Mouse (Mus musculus) CH12.LX (cell line): ENCODE results near the gene Mgat5. TPM values are rescaled to one million over a fixed set of nuclear protein-coding genes. Genes with fewer than 3 reads are reported as not detected.

ENCODE experiments used
- DNase-seq: peaks from one replicate; pipeline ENCODE4 v3.0.0-alpha.2; 2013; ENCODE audit errors: extremely low read depth
- H3K27ac ChIP-seq: 2 replicates; pipeline ENCODE4 v1.5.1; 2012; ENCODE audit warnings: low read depth, mild to moderate bottlenecking, control low read depth, moderate library complexity; ENCODE audit not compliant: insufficient read depth
- H3K27me3 ChIP-seq: replicated peaks from 2 replicates; pipeline ENCODE3; 2012; ENCODE audit warnings: inconsistent platforms
- H3K36me3 ChIP-seq, 2 experiments: replicated peaks in 1 of 2; 2 replicates each; pipeline versions ENCODE3 to v1.6.1; 2012; ENCODE audit warnings: inconsistent platforms in 1 of 2, low read length in 1 of 2, mild to moderate bottlenecking in 1 of 2, mixed read lengths in 1 of 2, moderate library complexity in 1 of 2; ENCODE audit not compliant: control insufficient read depth in 1 of 2, insufficient read depth in 1 of 2
- H3K4me1 ChIP-seq, 2 experiments: 2 replicates each; pipeline ENCODE4 v1.6.1; 2012; ENCODE audit warnings: inconsistent platforms in 1 of 2, moderate library complexity in 1 of 2; ENCODE audit not compliant: insufficient read depth in 2 of 2, control insufficient read depth in 1 of 2
- H3K4me2 ChIP-seq: 2 replicates; pipeline ENCODE4 v1.6.1; 2012; ENCODE audit warnings: low read depth, mild to moderate bottlenecking, control low read depth; ENCODE audit not compliant: poor library complexity, insufficient read depth, severe bottlenecking
- H3K4me3 ChIP-seq, 3 experiments: fragments of 150-350 bp in 1 of 3; sonication (generic) in 1 of 3; replicated peaks in 1 of 3; 2 replicates each; pipeline versions ENCODE3 to v1.5.1; 2011 to 2012; ENCODE audit warnings: low read depth in 2 of 3, low read length in 2 of 3, mild to moderate bottlenecking in 2 of 3, moderate library complexity in 2 of 3, control low read depth in 1 of 3, improper control_type of control experiment in 1 of 3, inconsistent platforms in 1 of 3, mixed read lengths in 1 of 3; ENCODE audit not compliant: poor library complexity in 1 of 3
- H3K79me2 ChIP-seq: replicated peaks from 2 replicates; pipeline ENCODE4 v1.6.1; 2012; ENCODE audit warnings: mild to moderate bottlenecking, moderate library complexity; ENCODE audit not compliant: control insufficient read depth, poor library complexity, insufficient read depth, severe bottlenecking; ENCODE audit errors: extremely low read depth
- H3K9ac ChIP-seq: 2 replicates; pipeline ENCODE4 v1.6.1; 2012; ENCODE audit warnings: low read depth, mild to moderate bottlenecking, control low read depth, moderate library complexity; ENCODE audit not compliant: insufficient read depth
- H3K9me3 ChIP-seq: replicated peaks from 2 replicates; pipeline ENCODE3; 2012; ENCODE audit warnings: low read length, inconsistent platforms, mixed read lengths
- BHLHE40 ChIP-seq: IDR thresholded peaks from 2 replicates; pipeline ENCODE4 v1.6.1; 2011; ENCODE audit warnings: mild to moderate bottlenecking, low read depth, low read length, improper control_type of control experiment
- CHD1 ChIP-seq: IDR thresholded peaks from 2 replicates; pipeline ENCODE4 v1.6.1; 2012; ENCODE audit warnings: low read depth, low read length, improper control_type of control experiment, inconsistent platforms
- CHD2 ChIP-seq: IDR thresholded peaks from 2 replicates; pipeline ENCODE4 v1.6.1; 2011; ENCODE audit warnings: low read length, improper control_type of control experiment
- E2F4 ChIP-seq: IDR thresholded peaks from 2 replicates; pipeline ENCODE4 v1.6.1; 2011; ENCODE audit warnings: low read depth, low read length, improper control_type of control experiment; ENCODE audit not compliant: insufficient replicate concordance
- ELF1 ChIP-seq: IDR thresholded peaks from 2 replicates; pipeline ENCODE4 v1.6.1; 2014; ENCODE audit warnings: low read depth, mild to moderate bottlenecking, inconsistent platforms, low read length, improper control_type of control experiment
- EP300 ChIP-seq: IDR thresholded peaks from 2 replicates; pipeline ENCODE4 v1.6.1; 2011; ENCODE audit warnings: low read length, improper control_type of control experiment
- HCFC1 ChIP-seq: IDR thresholded peaks from 2 replicates; pipeline ENCODE4 v1.6.1; 2012; ENCODE audit warnings: low read depth, mild to moderate bottlenecking, inconsistent platforms, low read length, improper control_type of control experiment
- IRF4 ChIP-seq: IDR thresholded peaks from 2 replicates; pipeline ENCODE4 v1.6.1; 2014; ENCODE audit warnings: low read depth, mild to moderate bottlenecking, inconsistent platforms, low read length, improper control_type of control experiment
- JUN ChIP-seq: IDR thresholded peaks from 2 replicates; pipeline ENCODE4 v1.6.1; 2011; ENCODE audit warnings: low read depth, mild to moderate bottlenecking, low read length, improper control_type of control experiment, moderate library complexity; ENCODE audit not compliant: insufficient read depth
- MAFK ChIP-seq: IDR thresholded peaks from 2 replicates; pipeline ENCODE4 v1.6.1; 2011; ENCODE audit warnings: low read length, improper control_type of control experiment; ENCODE audit not compliant: insufficient replicate concordance
- MAX ChIP-seq: IDR thresholded peaks from 2 replicates; pipeline ENCODE4 v1.6.1; 2011; ENCODE audit warnings: low read length, improper control_type of control experiment
- MAZ ChIP-seq: IDR thresholded peaks from 2 replicates; pipeline ENCODE4 v1.6.1; 2012; ENCODE audit warnings: low read depth, mild to moderate bottlenecking, inconsistent platforms, low read length, improper control_type of control experiment, moderate library complexity
- MXI1 ChIP-seq: IDR thresholded peaks from 2 replicates; pipeline ENCODE4 v1.6.1; 2011; ENCODE audit warnings: mild to moderate bottlenecking, low read depth, low read length, improper control_type of control experiment
- MYC ChIP-seq: IDR thresholded peaks from 2 replicates; pipeline ENCODE4 v1.6.1; 2011; ENCODE audit warnings: low read depth, mild to moderate bottlenecking, improper control_type of control experiment, low read length
- PAX5 ChIP-seq: IDR thresholded peaks from 2 replicates; pipeline ENCODE4 v1.6.1; 2012; ENCODE audit warnings: low read length, inconsistent platforms, mixed read lengths
- POLR2A ChIP-seq: IDR thresholded peaks from 2 replicates; pipeline ENCODE4 v1.6.1; 2011; ENCODE audit warnings: low read depth, mild to moderate bottlenecking, improper control_type of control experiment, low read length
- POLR2AphosphoS2 ChIP-seq: IDR thresholded peaks from 2 replicates; pipeline ENCODE4 v1.6.1; 2011; ENCODE audit warnings: low read depth, low read length, improper control_type of control experiment
- RAD21 ChIP-seq: IDR thresholded peaks from 2 replicates; pipeline ENCODE4 v1.6.1; 2011; ENCODE audit warnings: low read depth, mild to moderate bottlenecking, low read length, improper control_type of control experiment, moderate library complexity
- RCOR1 ChIP-seq: conservative IDR thresholded peaks from 2 replicates; pipeline ENCODE4 v1.6.1; 2012; ENCODE audit warnings: low read depth, mild to moderate bottlenecking, inconsistent platforms, low read length, improper control_type of control experiment
- SIN3A ChIP-seq: IDR thresholded peaks from 2 replicates; pipeline ENCODE4 v1.6.1; 2012; ENCODE audit warnings: low read length, improper control_type of control experiment, inconsistent platforms
- SMC3 ChIP-seq: IDR thresholded peaks from 2 replicates; pipeline ENCODE4 v1.6.1; 2011; ENCODE audit warnings: low read depth, low read length, improper control_type of control experiment
- TBP ChIP-seq: conservative IDR thresholded peaks from 2 replicates; pipeline ENCODE4 v1.6.1; 2011; ENCODE audit warnings: low read depth, low read length, improper control_type of control experiment
- UBTF ChIP-seq: IDR thresholded peaks from 2 replicates; pipeline ENCODE4 v1.6.1; 2012; ENCODE audit warnings: low read depth, mild to moderate bottlenecking, inconsistent platforms, low read length, improper control_type of control experiment, moderate library complexity
- USF2 ChIP-seq: conservative IDR thresholded peaks from 2 replicates; pipeline ENCODE4 v1.6.1; 2011; ENCODE audit warnings: low read depth, low read length, improper control_type of control experiment
- ZC3H11A ChIP-seq: IDR thresholded peaks from 2 replicates; pipeline ENCODE4 v1.6.1; 2012; ENCODE audit warnings: low read depth, mild to moderate bottlenecking, inconsistent platforms, low read length, improper control_type of control experiment
- ZKSCAN1 ChIP-seq: IDR thresholded peaks from 2 replicates; pipeline ENCODE4 v1.6.1; 2012; ENCODE audit warnings: low read depth, inconsistent platforms, low read length, improper control_type of control experiment, borderline replicate concordance
- ZNF384 ChIP-seq: IDR thresholded peaks from 2 replicates; pipeline ENCODE4 v1.6.1; 2012; ENCODE audit warnings: low read depth, low read length, improper control_type of control experiment, inconsistent platforms
- dilution Hi-C: fragments of 300-500 bp; cut with MboI; formaldehyde crosslinking; loops from 2 replicates; pipeline ENCODE4 v1.14.3; 2020; ENCODE audit warnings: low sequenced_read_pairs; ENCODE audit not compliant: extremely low pct_unique_long_range_greater_than_20kb, extremely low pct_ligation_motif_present
- in situ Hi-C: fragments of 300-500 bp; cut with MboI; formaldehyde crosslinking; loops from 3 replicates; pipeline ENCODE4 v1.14.3; 2019; ENCODE audit warnings: low sequenced_read_pairs, low pct_ligation_motif_present, low pct_unique_long_range_greater_than_20kb, mixed read lengths
- polyA plus RNA-seq: library from polyadenylated mRNA; unstranded; fragments of >175 nt; gene quantifications from 2 replicates; pipeline ENCODE4 v1.2.1, GENCODE M21; 2012; ENCODE audit warnings: low read depth; ENCODE audit not compliant: insufficient read length
- total RNA-seq, 2 experiments: library from RNA; depleted of rRNA; stranded (reverse); fragments of 300-350 nt in 1 of 2; fragments of >200 nt in 1 of 2; gene quantifications; 2 replicates each; pipeline ENCODE4 v1.2.3; 2012 to 2014

Mgat5 gene
- total and polyA plus RNA-seq, 3 experiments, result 5.9 to 8.8 (median 6.6) TPM

- TF ChIP-seq MAZ, result no peak
These were observed 25.7 kb downstream of the Mgat5 start (continued) for GRCm38 (mm10) chr1:127230468-127230867.

DNA sequence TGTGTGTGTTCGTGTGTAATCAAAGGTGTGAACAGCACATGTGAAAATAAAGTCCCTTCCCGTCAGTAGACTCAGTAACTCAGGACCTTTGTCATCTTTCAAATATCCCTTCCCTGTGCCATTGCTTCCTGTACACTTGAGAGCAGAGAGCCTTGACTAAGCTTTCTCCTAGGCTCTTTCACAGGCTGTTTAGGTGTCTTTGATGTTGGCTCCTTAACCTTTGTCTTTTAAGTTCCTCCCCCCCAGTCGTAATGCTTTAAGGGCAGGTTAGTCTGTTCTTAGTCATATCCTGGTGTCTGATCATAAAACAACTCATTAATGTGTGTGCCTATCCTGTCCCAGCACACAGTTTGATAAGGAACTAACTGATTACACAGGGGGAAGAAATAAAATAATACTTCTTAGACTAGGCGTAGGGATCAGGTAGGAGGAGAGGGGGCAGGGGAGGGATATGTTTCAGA lies 28.4 kb downstream of the Mgat5 start:
- dilution Hi-C loops, result no loop called here
- DNase-seq, result no peak

DNA sequence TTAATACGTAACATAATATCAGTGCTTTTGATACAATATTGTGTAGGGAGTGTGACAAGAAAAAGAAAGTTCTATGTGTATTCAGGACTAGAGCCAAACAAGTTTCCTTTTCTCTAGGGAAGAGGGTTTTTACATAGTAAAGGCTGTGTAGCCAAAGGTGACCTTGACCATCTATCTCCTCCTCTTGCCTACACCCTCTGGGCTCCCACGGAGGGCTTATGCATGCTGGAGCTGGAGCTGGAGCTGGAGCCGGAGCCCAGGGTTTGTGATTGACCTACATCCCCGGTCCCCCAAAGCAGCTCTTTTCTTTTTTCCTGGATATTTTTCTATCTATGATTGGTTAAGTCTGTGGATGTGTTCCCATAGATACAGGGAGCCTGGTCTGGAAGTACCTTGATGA lies 30.3 kb downstream of the Mgat5 start:
- Histone ChIP-seq H3K9ac (no peak overlapping the region), H3K4me1 (peaks cover 9 to 57% of the 10 kb centered on the region in 2 experiments; a peak in 3 of 4 replicates), H3K27ac (no peak overlapping the region), H3K27me3 (no peaks in the 10 kb centered on the region), H3K4me2 (no peak overlapping the region), H3K79me2 (no peaks in the 10 kb centered on the region), H3K9me3 (peaks cover 2% of the 10 kb centered on the region), H3K36me3 (peaks cover 0 to 7% of the 10 kb centered on the region in 2 experiments), H3K4me3 (no peak overlapping the region)
- TF ChIP-seq MYC (no peak), HCFC1 (no peak), JUN (no peak), BHLHE40 (no peak), POLR2A (no peak), MXI1 (no peak), ZKSCAN1 (no peak), RCOR1 (no peak), MAX (no peak), CHD1 (no peak), MAZ (no peak), POLR2AphosphoS2 (no peak), MAFK (no peak), USF2 (no peak), SIN3A (no peak), PAX5 (no peak), ZC3H11A (no peak)
- in situ Hi-C loops, result no loop called here
- dilution Hi-C loops, result no loop called here
- no peak for DNase-seq

More for the DNA sequence above, 28.4 kb downstream of the Mgat5 start:
- H3K27me3 ChIP-seq, result no peaks in the 10 kb centered on the region
- H3K4me3 ChIP-seq, result no peak overlapping the region
- in situ Hi-C loops, result no loop called here
- H3K9me3 ChIP-seq, result no peaks in the 10 kb centered on the region
- TF ChIP-seq E2F4 (no peak), BHLHE40 (no peak), ZNF384 (no peak), SMC3 (no peak), USF2 (no peak), TBP (no peak), MXI1 (no peak), MAZ (no peak), EP300 (no peak), IRF4 (no peak), CHD2 (no peak), HCFC1 (no peak), RCOR1 (no peak), ELF1 (no peak), UBTF (no peak), RAD21 (no peak)
- no peak overlapping the region for H3K9ac ChIP-seq
- no peak overlapping the region for H3K27ac ChIP-seq
- no peak overlapping the region for H3K4me2 ChIP-seq
- peaks cover 0 to 2% of the 10 kb centered on the region in 2 experiments for H3K36me3 ChIP-seq
- H3K4me1 ChIP-seq, result peaks cover 6 to 63% of the 10 kb centered on the region in 2 experiments; a peak in 3 of 4 replicates
- no peaks in the 10 kb centered on the region for H3K79me2 ChIP-seq
